Mouse (Mus musculus) frontal cortex, adult 2 months (tissue): ENCODE data around the gene Fastk. TPM values are rescaled to one million over a fixed set of nuclear protein-coding genes. Genes with fewer than 3 reads are reported as not detected.
"Not testable (repeated sequence)": the region's sequence is repeated elsewhere in the genome, so short reads cannot be mapped to it uniquely, and the experiment has no call there.

ENCODE experiments used
- DNase-seq, 2 experiments: peaks; one replicate each; pipeline ENCODE4 v3.0.0; 2022; ENCODE audit warnings: low spot score in 1 of 2; ENCODE audit errors: extremely low spot score in 1 of 2
- polyA plus RNA-seq: library from polyadenylated mRNA; depleted of rRNA; stranded (reverse); fragments of >200 nt; gene quantifications from 2 replicates; pipeline ENCODE4 v1.2.3, GENCODE M21; 2012

The Fastk gene
- polyA plus RNA-seq, 1 experiment = 223 TPM

DNA sequence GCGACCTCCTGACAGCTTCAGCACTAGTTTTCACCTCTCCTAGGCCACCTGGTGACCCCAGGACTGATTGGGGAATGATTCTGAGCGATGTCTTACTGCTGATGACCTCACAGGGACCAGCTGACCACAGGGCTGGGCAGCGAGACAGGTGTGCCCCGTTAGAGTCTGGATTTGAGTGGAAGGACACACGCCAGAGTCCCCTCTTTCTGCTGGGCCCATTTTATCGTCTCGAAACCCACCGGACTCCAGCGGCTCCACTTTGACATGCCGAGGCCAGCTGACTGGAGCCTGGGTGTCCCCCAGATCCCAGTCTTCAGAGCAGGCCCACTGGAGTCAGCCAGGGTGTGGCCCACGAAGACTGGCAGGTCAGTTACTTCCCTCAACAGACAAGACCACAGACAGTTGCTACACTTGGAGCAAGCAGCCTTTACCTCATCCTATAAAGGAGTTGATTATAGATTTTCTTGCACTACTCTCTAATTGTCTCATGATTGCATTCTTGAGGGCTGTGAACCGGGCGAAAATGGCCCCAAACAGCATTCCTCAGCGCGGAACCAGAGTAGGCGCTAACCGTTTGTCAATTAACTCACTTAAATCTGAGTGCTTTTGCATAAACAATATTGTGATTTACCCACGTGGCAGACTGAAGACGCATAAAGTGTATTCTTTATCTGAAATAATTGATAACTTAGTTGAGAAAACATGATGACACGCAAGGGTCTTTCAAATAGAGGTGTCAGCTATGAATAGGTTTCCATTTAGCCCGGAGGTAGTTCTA is 20.9 kb downstream of the Fastk start:
- DNase-seq = no peak

DNA sequence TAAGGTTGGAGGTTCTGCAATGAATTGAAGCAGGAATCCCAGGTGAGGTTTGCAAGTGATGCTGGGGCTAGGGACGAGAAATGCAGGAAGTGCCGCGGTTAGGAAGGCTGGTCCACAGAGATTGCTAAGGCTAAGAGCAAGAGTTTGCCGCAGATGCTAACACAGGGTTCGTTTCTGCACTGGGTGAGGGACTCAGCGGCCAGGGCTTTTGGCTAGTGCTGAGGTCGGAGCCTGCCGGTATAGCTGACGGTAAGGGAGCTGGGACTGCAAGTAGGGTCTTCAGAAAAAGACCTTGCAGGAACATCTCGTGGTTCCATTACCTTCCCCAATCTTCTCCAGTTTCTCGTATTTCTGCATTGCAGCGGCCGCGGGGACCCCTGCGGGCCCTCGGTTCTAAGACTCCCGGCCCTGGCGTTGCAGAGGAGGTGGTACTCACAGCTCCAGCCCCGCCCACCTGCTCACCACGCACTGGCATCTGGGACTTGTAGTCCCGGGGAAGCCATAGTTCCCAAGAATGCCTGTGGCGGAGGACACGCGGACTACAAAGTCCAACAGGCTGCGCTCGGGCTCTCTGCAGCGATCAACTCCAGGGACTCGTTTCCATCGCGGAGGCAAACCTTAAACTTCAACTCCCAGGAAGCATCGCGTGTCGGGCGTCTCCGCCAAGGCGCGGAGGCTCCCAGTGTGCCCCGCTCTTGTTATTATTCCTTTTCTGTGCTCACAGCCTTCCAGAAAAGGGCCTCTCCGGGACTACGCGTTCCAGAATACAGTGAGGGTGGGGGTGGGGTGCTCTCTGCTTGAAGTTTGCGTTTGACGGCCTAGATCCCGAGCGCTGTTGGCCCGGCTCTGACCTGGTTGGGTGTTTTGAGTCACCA is 21.7 kb downstream of the Fastk start, which contains the start of the genes Cdk5 and Slc4a2:
Cdk5 (minus strand) TSS at position 402 of the 875 bp plus-strand sequence.
Slc4a2 (plus strand) TSS at position 709 of the 875 bp plus-strand sequence.
- DNase-seq = peak; percentile 100

DNA sequence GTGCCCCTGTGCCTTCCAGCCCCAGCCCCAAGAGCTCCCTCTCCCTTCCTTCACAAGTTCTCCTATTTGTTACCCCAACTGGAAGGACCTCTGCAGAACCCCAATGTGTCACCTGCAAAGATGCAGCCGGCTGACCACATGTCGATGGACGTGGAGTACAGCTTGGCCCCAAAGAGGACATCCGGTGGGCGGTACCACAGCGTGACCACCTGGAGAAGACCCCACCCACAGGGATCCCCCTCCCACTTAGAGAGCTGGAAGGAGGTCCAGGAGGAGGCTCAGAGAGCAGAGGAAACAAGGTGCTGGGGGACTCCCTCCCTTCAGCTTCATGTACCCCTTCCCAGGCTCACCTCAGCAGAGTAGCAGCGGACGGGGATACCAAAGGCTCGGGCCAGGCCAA is 24.7 kb downstream of the Fastk start:
- DNase-seq = no peak

DNA sequence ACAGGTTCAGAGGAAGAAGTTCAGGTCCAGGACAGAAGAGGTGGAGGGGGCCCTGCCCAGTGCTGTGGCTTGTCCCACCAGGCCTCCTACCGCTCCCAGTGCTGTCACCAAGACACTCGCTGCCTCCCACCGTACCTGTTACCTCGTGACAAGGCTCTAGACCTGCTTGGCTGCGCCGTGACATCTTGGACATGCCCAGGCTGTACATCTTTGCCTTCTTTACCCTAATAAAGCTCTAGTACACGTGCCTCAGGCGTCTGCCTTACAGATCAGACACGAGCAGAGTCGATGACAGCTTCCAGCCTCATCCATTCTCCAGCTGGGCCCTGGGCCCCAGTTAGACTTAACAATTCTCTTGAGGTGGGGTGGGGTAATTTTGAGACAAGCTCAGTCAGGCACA is 27.5 kb downstream of the Fastk start:
- no peak for DNase-seq

DNA sequence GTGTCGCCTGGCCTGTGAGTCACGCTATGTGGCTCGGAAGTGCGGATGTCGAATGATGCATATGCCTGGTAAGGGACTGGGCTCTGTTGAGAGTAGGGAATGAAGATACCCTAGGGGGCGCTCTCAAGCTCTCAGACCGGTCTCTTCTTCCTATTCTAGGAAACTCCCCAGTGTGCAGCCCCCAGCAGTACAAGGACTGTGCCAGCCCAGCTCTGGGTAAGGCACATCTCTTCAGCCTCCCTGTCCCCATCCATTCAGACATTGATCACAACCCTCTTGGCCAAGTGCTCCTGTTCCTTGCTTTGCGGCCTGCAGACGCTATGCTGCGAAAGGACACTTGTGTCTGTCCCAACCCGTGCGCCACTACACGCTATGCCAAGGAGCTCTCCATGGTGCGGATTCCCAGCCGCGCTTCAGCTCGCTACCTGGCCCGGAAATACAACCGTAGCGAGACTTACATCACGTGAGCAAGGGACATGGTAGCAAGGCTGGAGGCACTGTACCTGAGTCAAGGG is 28.8 kb downstream of the Fastk start:
- peak in 1 of 2 experiments; percentile 86 for DNase-seq

DNA sequence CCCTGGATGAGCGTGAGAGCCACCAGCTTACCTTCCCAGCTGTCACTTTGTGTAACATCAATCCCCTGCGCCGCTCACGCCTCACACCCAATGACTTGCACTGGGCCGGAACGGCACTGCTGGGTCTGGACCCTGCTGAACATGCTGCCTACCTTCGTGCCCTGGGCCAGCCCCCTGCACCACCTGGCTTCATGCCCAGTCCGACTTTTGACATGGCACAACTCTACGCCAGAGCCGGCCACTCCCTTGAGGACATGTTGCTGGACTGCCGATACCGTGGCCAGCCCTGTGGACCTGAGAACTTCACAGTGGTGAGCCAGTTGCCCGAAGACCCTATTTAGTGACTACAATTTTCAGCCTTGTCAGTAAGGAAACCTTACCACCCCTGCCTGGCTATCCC is 31.1 kb downstream of the Fastk start:
- DNase-seq = no peak

DNA sequence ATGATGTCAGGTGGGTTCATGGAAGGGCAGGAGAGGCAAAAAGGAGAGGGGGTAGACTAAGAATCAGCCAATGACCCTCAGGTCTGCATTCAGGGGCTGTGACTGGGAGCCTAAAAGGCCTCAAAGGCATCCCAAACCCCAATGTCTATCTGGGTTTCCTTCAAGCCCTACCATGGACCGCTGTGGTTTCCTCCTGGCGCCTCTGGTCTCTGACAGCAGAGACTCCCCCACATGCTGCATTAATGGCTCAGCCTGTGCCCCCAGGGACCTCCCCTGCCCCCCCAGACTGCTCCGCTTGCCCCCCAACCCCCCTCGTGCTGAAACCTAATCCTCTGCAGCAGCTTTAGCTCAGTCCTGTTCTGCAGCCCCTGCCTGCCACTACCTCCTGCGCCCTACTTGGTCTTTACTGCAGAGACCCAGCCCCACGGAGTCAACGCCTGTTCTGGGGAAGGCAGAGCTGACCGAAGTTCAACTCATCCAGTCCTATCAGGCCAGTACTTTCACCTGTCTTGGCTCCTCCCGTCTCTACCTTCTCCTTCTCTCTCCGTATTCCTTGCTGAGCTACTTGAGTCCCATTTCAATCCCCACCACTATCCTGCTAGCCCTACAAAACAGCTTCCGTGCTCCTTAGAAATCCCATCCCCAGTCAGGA is 31.9 kb downstream of the Fastk start, which contains the start of gene Asic3:
Asic3 (plus strand) TSS at position 351 of the 652 bp plus-strand sequence.
- DNase-seq = no peak

DNA sequence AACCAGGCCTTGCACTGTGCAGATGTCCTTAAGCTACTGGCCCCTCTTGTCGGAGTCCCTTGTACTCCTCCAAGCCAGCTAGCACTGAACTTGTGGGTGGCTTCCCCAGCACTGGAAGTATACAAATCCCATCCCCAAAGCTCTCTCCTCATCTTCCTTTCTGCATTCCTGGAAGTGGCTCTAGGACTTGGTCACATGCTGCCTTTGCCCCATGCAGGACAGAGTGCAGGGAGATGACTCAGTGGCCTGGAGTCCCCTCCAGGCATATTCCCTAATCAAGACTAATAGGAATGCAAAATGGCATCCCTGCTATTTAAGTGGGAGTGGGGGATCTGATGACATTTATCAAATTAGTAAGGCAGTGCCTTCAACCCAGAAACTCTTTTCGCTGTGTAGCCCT is 33.0 kb downstream of the Fastk start:
- no peak for DNase-seq

DNA sequence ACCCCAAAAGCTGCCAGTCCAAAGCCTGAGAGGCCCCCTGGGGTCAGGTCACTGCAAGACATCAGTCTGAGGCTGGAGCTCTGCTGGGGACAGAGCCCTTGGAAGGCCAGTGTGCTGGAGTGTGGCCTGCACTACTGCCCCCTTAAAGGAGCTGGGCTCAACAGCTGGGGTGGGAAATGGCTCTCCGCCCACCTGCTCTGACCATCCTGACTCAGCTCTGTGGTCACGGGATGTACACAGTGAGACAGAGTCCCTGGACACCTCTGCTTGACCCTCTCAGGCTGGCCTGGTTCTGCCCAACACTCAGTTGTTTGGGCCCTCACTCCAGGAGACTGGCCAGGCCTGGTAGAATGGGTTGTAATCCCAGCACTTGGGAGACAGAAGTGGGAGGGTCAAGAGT is 35.6 kb downstream of the Fastk start:
- no peak for DNase-seq

DNA sequence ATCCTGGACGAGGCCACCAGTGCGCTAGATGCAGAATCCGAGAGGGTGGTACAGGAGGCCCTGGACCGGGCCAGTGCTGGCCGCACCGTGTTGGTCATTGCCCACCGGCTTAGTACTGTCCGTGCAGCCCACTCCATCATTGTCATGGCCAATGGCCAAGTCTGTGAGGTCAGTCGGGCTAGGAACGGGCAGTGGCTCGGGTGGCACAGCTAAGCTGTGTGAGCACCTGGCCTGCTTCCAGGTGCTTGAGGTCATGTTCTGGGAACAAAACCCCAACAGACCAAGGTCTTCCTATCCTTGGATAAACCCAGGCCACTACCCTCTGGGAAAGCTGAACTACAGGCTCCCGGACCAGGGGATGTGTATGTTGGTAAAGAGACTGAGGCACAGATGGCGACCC is 36.4 kb downstream of the Fastk start:
- DNase-seq = no peak

DNA sequence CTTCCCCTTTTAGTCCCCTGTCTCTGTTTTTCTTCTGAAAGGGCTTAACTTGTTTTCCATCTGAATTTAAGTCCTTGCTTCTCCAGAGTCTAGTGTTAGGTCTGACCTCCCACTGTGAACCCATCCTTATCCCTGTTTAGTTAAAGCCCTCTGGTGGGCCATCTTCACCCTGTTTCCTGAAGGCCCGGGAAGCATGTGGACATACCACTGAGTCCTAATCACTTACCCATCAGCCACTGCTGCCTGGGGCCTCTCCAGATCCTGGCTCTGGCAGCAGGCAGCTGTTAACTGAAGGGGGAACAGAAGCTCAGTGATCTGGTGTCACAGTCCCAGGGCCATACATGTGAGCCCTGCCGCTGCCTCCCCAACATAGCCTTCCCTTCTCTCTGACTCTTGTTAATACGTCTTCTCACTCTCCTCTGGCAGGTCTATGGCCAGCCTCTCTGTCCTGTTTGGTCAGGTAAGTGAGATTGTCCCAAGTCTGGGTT is 39.7 kb downstream of the Fastk start:
- no peak for DNase-seq

DNA sequence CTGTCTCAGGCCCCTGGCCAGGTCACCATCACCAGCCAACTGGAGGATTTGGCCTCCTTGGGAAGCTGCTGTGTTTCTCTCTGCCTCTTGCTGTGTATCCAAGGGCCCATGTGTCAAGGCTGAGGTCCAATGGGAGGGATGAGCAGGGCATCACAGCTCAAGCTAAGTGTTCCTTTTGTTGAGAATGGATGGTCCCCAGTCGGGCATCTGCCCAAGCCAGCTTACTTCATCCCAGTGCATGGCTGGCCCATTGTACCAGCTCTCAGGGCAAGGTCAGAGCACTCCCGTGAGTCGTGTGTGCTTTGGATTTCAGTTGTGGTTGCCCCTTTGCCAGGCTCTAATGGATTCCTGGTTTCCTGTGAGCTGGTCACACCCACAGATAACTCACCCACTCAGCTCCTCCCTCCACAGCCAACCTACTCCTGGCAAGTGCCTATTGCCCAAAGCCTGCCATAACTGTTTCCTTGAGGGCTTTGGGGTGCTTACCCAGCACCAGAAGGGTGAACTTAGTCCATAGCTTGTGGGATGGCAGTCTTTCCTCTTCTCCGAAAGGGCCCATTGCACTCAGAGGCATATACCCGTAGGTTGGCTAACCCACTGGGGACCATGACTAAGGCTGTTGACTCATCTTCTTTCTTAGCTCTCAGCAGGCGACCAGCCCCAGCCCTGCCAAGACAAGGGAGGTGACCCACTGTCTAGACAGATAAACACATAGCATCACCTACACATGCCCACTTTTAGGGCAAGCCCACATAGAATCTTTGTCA is 40.3 kb downstream of the Fastk start:
- no peak for DNase-seq

DNA sequence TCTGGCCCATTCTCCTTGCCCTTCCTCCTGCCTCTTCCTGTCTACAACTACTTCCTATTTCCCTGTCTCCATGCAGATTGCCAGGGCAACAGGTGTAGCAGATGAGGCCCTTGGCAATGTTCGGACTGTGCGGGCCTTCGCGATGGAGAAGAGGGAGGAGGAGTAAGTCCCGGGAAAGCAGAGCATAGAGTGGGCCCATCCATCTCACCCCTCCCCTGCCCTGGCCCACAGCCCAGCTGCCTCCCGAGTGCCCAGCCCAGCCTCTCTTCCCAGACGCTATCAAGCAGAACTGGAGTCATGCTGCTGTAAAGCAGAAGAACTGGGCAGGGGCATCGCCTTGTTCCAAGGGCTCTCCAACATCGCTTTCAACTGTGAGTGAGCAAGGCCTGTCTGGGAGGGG is 43.1 kb downstream of the Fastk start:
- no peak for DNase-seq

DNA sequence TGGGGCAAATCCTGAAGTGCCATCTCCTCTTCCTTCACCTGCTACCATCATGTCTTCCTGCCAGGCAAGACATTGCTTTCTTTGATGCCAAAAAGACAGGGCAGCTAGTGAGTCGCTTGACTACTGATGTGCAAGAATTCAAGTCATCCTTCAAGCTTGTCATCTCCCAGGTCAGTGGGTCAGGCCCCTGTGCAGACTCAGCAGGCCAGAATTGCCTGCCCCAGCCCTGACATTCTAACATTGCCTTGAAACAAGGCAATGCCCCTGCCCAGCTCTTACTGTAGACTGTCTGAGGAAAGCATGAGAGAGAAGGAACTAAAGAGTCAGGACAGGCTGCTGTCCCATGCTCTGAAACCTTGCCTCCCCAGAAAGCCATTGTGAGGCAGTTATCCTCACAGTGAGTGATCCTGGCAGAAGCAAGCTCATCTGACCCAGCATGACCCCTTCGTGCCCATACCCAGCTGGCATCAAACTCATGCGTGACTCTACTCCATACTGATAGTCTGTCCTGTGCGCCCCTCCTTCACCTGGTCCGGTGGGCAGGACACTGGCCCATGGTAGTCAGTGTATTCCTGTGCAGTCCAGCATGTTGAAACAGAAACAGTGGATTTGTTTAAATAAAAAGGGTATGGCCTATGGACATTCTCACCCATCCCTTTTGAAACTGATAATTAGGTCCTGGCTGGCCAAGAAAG is 44.0 kb downstream of the Fastk start:
- DNase-seq = no peak

DNA sequence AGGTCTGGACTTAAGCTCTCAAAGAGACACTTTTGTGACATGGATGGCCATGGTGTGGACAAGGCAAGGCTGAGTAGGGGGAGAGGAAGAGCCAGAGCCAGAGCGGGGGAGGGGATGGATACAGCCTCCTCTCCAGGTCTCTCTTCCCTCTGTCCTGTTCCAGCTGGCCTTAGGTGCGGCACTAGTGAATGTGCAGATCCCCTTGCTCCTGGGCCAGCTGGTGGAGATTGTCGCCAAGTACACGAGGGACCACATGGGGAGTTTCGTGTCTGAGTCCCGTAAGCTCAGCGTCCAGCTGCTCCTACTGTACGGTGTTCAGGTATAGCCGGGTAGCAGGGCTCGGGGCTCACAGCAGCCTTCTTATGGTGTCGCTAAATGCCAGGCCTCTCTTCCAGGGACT is 44.7 kb downstream of the Fastk start:
- DNase-seq = no peak

DNA sequence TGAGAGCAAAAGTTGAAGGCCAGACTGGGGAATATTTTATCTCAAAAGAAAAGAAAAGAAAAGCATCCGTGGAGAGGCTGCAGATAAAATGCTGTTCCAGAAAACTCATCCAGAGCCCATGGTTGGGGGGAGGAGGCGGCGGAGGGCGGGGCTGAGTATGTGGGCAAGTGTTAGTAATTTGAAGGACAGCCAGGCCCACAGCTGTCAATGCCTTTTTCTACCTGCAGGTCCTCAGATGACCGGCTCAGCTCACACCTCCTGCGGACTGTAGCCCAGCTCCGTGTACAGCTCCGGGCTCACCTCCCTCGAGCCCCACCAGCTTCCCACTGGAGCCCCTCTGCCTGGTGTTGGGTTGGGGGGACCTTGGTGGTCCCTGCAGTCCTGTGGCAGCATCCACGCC is 45.4 kb downstream of the Fastk start:
- DNase-seq = no peak

DNA sequence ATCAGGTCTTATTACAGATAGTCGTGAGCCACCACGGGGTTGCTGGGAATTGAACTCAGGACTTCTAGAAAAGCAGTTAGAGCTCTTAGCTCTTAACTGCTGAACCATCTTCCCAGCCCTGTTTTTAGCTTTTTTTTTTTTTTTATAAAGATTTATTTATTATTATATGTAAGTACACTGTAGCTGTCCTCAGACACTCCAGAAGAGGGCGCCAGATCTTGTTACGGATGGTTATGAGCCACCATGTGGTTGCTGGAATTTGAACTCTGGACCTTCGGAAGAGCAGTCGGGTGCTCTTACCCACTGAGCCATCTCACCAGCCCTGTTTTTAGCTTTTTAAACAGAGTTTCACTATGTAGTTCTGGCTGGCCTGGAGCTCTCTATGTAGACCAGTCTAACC is 48.8 kb downstream of the Fastk start:
- DNase-seq = not testable (repeated sequence)

DNA sequence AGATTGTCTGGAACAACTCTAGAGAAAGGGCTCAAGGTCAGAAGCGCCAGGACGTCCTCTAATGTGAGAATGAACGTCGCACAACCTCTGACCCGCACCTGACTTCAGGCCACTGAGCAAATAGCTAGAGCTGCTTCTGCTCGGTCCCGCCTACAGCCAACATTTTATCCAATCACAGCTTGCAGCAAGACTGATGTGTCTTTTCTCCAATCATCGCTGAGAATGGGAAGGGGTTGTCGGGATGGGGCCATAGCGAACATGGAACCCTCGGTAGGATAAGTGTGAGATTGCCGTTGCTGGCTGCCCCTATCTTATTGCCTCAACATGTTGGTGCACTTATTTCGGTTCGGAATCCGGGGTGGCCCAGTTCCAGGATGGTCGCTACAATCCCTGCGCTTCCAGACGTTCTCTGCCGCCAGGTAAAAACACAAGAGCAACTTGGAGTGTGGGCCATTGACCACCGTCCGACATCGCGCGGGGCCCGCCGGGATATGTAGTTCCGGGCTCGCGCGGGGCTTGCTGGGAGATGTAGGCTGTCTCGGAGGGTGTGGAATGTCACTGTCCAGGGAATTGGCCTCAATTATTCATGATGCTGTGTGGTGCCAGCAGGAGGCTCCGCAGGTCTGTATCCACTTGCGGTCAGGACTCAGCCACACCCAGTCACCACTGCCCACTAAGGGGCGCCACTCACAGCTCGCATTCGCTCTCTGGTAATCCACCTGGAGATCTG is 50.8 kb downstream of the Fastk start:
- DNase-seq = peak; percentile 96 to 98
